Mouse (Mus musculus): ENCODE data around the gene Myo1d. TPM values are rescaled to one million over a fixed set of nuclear protein-coding genes. Genes with fewer than 3 reads are reported as not detected.
A peak's percentile ranks its signal among the peaks of the same experiment; 100 is the strongest.

Myo1d gene
- polyA plus RNA-seq, 1 experiment from 2014 or later: 26.4 TPM

GRCm38 (mm10) chr11:80670391-80670790 lies 109.4 kb downstream of the Myo1d start:
- WGBS: 30% methylated on average over 1 of the region's 1 CpGs
- TF ChIP-seq CTCF (IDR thresholded peaks at IDR 0.05): peak; percentile 70
- TF ChIP-seq EP300 (IDR thresholded peaks at IDR 0.05): no peak
- ATAC-seq (peak; percentile 68), DNase-seq (ENCODE audit: low spot score) (peak; percentile 81)
- Histone ChIP-seq H3K27ac (ENCODE audit: low read length) (no peak overlapping the region), H3K27me3 (replicated peaks; ENCODE audit: insufficient read depth, low read length) (no peaks in the 10 kb centered on the region), H3K4me2 (replicated peaks; ENCODE audit: low read depth, low read length) (no peak overlapping the region), H3K9me3 (ENCODE audit: low read length) (no peaks in the 10 kb centered on the region), H3K36me3 (ENCODE audit: insufficient read depth, low read length) (peaks cover 10% of the 10 kb centered on the region; the same call in 1 of the 2 replicates), H3K9ac (replicated peaks; ENCODE audit: low read depth) (no peak overlapping the region), H3K4me3 (ENCODE audit: low read depth, low read length) (no peak overlapping the region), H3K4me1 (ENCODE audit: insufficient read depth, low read depth, low read length) (no peaks in the 10 kb centered on the region)

- DNase-seq (ENCODE audit: low spot score) (no peak), ATAC-seq (no peak)
- no peaks in the 10 kb centered on the region for H3K9me3 ChIP-seq (ENCODE audit: low read length)
- H3K4me3 ChIP-seq (ENCODE audit: low read depth, low read length): no peak overlapping the region
- no peak overlapping the region for H3K4me2 ChIP-seq (replicated peaks; ENCODE audit: low read depth, low read length)
- no peaks in the 10 kb centered on the region for H3K4me1 ChIP-seq (ENCODE audit: insufficient read depth, low read depth, low read length)
- no peaks in the 10 kb centered on the region for H3K27me3 ChIP-seq (replicated peaks; ENCODE audit: insufficient read depth, low read length)
- H3K9ac ChIP-seq (replicated peaks; ENCODE audit: low read depth): no peak overlapping the region
- H3K27ac ChIP-seq (ENCODE audit: low read length): no peak overlapping the region
- peaks cover 10% of the 10 kb centered on the region; the same call in 1 of the 2 replicates for H3K36me3 ChIP-seq (ENCODE audit: insufficient read depth, low read length)
- TF ChIP-seq CTCF (IDR thresholded peaks at IDR 0.05) (no peak), EP300 (IDR thresholded peaks at IDR 0.05) (no peak)
- 63% methylated on average over 4 of the region's 4 CpGs for WGBS
Measured at GRCm38 (mm10) chr11:80669934-80670333, 109.9 kb downstream of the Myo1d start.

GRCm38 (mm10) chr11:80666211-80666610 lies 113.6 kb downstream of the Myo1d start:
- TF ChIP-seq EP300 (IDR thresholded peaks at IDR 0.05): no peak
- Histone ChIP-seq H3K27ac (ENCODE audit: low read length) (no peak overlapping the region), H3K4me3 (ENCODE audit: low read depth, low read length) (no peak overlapping the region), H3K27me3 (replicated peaks; ENCODE audit: insufficient read depth, low read length) (no peaks in the 10 kb centered on the region), H3K9me3 (ENCODE audit: low read length) (no peaks in the 10 kb centered on the region), H3K36me3 (ENCODE audit: insufficient read depth, low read length) (peaks cover 4% of the 10 kb centered on the region; the same call in 1 of the 2 replicates), H3K4me1 (ENCODE audit: insufficient read depth, low read depth, low read length) (no peaks in the 10 kb centered on the region), H3K4me2 (replicated peaks; ENCODE audit: low read depth, low read length) (no peak overlapping the region), H3K9ac (replicated peaks; ENCODE audit: low read depth) (no peak overlapping the region)
- no peak for DNase-seq (ENCODE audit: low spot score)
- 90% methylated on average over 8 of the region's 8 CpGs for WGBS
- ATAC-seq: no peak

GRCm38 (mm10) chr11:80664261-80664660 lies 115.6 kb downstream of the Myo1d start:
- Histone ChIP-seq H3K9ac (replicated peaks; ENCODE audit: low read depth) (no peak overlapping the region), H3K4me2 (replicated peaks; ENCODE audit: low read depth, low read length) (no peak overlapping the region), H3K36me3 (ENCODE audit: insufficient read depth, low read length) (peaks cover 4% of the 10 kb centered on the region; the same call in 1 of the 2 replicates), H3K4me3 (ENCODE audit: low read depth, low read length) (no peak overlapping the region), H3K27me3 (replicated peaks; ENCODE audit: insufficient read depth, low read length) (no peaks in the 10 kb centered on the region), H3K27ac (ENCODE audit: low read length) (no peak overlapping the region), H3K9me3 (ENCODE audit: low read length) (no peaks in the 10 kb centered on the region), H3K4me1 (ENCODE audit: insufficient read depth, low read depth, low read length) (no peaks in the 10 kb centered on the region)
- DNase-seq (ENCODE audit: low spot score): no peak
- no peak for ATAC-seq
- TF ChIP-seq EP300 (IDR thresholded peaks at IDR 0.05) (no peak), CTCF (IDR thresholded peaks at IDR 0.05) (no peak)
- WGBS: 78% methylated on average over 3 of the region's 3 CpGs

- WGBS: 85% methylated on average over 5 of the region's 5 CpGs
- no peak overlapping the region for H3K9ac ChIP-seq (replicated peaks; ENCODE audit: low read depth)
- H3K36me3 ChIP-seq (ENCODE audit: insufficient read depth, low read length): no peaks in the 10 kb centered on the region
- ATAC-seq (no peak), DNase-seq (ENCODE audit: low spot score) (no peak)
- no peaks in the 10 kb centered on the region for H3K4me1 ChIP-seq (ENCODE audit: insufficient read depth, low read depth, low read length)
- H3K27me3 ChIP-seq (replicated peaks; ENCODE audit: insufficient read depth, low read length): no peaks in the 10 kb centered on the region
- H3K4me2 ChIP-seq (replicated peaks; ENCODE audit: low read depth, low read length): no peak overlapping the region
- TF ChIP-seq EP300 (IDR thresholded peaks at IDR 0.05) (no peak), CTCF (IDR thresholded peaks at IDR 0.05) (no peak)
- H3K27ac ChIP-seq (ENCODE audit: low read length): no peak overlapping the region
- no peak overlapping the region for H3K4me3 ChIP-seq (ENCODE audit: low read depth, low read length)
- H3K9me3 ChIP-seq (ENCODE audit: low read length): no peaks in the 10 kb centered on the region
Measured at GRCm38 (mm10) chr11:80645111-80645510, 134.7 kb downstream of the Myo1d start.

GRCm38 (mm10) chr11:80628992-80629865 lies 150.6 kb downstream of the Myo1d start:
- peak; percentile 33 for ATAC-seq
- no peak for TF ChIP-seq CTCF (IDR thresholded peaks at IDR 0.05)
- TF ChIP-seq EP300 (IDR thresholded peaks at IDR 0.05): no peak
- no peaks in the 10 kb centered on the region for H3K36me3 ChIP-seq (ENCODE audit: insufficient read depth, low read length)

More at GRCm38 (mm10) chr11:80628992-80629865, 150.6 kb downstream of the Myo1d start:
- 72% methylated on average over 10 of the region's 10 CpGs for WGBS
- Histone ChIP-seq H3K9ac (replicated peaks; ENCODE audit: low read depth) (no peak overlapping the region), H3K4me3 (ENCODE audit: low read depth, low read length) (no peak overlapping the region), H3K4me2 (replicated peaks; ENCODE audit: low read depth, low read length) (no peak overlapping the region), H3K4me1 (ENCODE audit: insufficient read depth, low read depth, low read length) (no peaks in the 10 kb centered on the region), H3K27me3 (replicated peaks; ENCODE audit: insufficient read depth, low read length) (no peaks in the 10 kb centered on the region), H3K27ac (ENCODE audit: low read length) (no peak overlapping the region), H3K9me3 (ENCODE audit: low read length) (no peaks in the 10 kb centered on the region)
- DNase-seq (ENCODE audit: low spot score): peak; percentile 32
